Mouse (Mus musculus): ENCODE measurements at regions not wholly inside any gene's neighbourhood (a gene's known extent, or its start where the extent isn't known, plus 50 kb on each side); places are given as distances from the start of the nearest gene placed in this dataset.
A peak's percentile ranks its signal among the peaks of the same experiment; 100 is the strongest.

DNA sequence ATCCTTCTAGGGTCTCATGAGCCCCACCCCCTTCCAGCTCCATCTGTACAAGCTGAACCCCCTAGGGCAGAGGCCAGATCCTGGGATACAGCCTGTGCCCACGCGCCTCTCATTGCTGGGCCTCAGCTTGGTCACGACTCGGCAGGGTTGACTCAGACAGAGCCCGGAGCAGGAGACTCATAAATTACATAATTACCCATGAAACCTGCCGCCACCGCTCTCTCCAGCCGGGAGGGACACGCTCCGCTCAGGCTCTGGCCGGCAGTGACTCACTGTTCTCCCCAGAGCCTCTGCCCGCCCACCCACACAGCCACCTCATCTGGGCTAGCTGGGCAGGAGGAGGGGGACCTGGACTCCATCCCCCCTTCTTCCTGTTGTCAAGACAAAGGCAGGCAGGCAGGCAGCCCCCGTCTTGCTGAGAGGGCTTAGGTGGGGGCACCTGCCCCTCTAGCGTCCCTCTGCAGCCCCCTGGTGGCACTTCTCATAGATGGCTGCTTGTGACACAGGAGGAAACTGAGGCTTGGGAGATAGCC, 149.6 kb upstream of the Rtl1 start:
- peak; percentile 40 for TF ChIP-seq CTCF (IDR thresholded peaks at IDR 0.05)
- TF ChIP-seq POLR2A (IDR thresholded peaks at IDR 0.05; ENCODE audit: insufficient read depth, low read depth, low read length), result no peak
- TF ChIP-seq EP300 (IDR thresholded peaks at IDR 0.05; ENCODE audit: insufficient read depth, low read depth, low read length), result no peak
